Mouse (Mus musculus) heart, adult 2 months (tissue): ENCODE measurements around the gene Ppa1. TPM values are rescaled to one million over a fixed set of nuclear protein-coding genes. Genes with fewer than 3 reads are reported as not detected.
"Not testable (repeated sequence)": the region's sequence is repeated elsewhere in the genome, so short reads cannot be mapped to it uniquely, and the experiment has no call there.

ENCODE experiments used
- DNase-seq, 2 experiments: peaks; one replicate each; pipeline ENCODE4 v3.0.0; 2021
- H3K27ac ChIP-seq: fragments of 200-600 bp; 2 replicates; pipeline ENCODE4 v1.8.1; 2022
- H3K27me3 ChIP-seq: fragments of 200-500 bp; 2 replicates; pipeline ENCODE4 v1.6.1; 2012; ENCODE audit warnings: mild to moderate bottlenecking, low read length, inconsistent platforms, mixed read lengths; ENCODE audit not compliant: control insufficient read depth, insufficient read depth
- H3K36me3 ChIP-seq: fragments of 200-500 bp; 2 replicates; pipeline ENCODE4 v1.6.1; 2012; ENCODE audit warnings: low read length, inconsistent platforms; ENCODE audit not compliant: control insufficient read depth, insufficient read depth
- H3K4me1 ChIP-seq: fragments of 200-500 bp; 2 replicates; pipeline ENCODE4 v1.6.1; 2011; ENCODE audit warnings: low read length; ENCODE audit not compliant: control insufficient read depth, insufficient read depth
- H3K4me3 ChIP-seq: fragments of 200-600 bp; 2 replicates; pipeline ENCODE4 v1.8.1; 2022
- H3K79me2 ChIP-seq: fragments of 200-500 bp; replicated peaks from 2 replicates; pipeline ENCODE4 v1.6.1; 2012; ENCODE audit warnings: mild to moderate bottlenecking, inconsistent platforms, low read length, moderate library complexity, mixed read lengths; ENCODE audit not compliant: control insufficient read depth, insufficient read depth
- H3K9ac ChIP-seq: fragments of 200-500 bp; 2 replicates; pipeline ENCODE4 v1.6.1; 2012; ENCODE audit warnings: low read depth, mild to moderate bottlenecking, control low read depth, inconsistent platforms, low read length, mixed read lengths
- CTCF ChIP-seq: fragments of 200-600 bp; IDR thresholded peaks from 2 replicates; pipeline ENCODE4 v1.8.1; 2022; ENCODE audit warnings: antibody characterized with exemption, mild to moderate bottlenecking, moderate library complexity
- EP300 ChIP-seq: fragments of 200-500 bp; IDR thresholded peaks from 2 replicates; pipeline ENCODE4 v1.6.1; 2011; ENCODE audit warnings: low read depth, low read length, control low read depth; ENCODE audit not compliant: insufficient read depth
- POLR2A ChIP-seq: fragments of 200-500 bp; IDR thresholded peaks from 2 replicates; pipeline ENCODE4 v1.6.1; 2011; ENCODE audit warnings: mild to moderate bottlenecking, low read depth, low read length, control low read depth; ENCODE audit not compliant: insufficient read depth
- WGBS: fragments of 180-500 bp; shearing (Covaris S2); methylation state at CpG from one replicate; pipeline ENCODE4 v1.1.7; 2018; 5-methylcytosine and 5-hydroxymethylcytosine counted together
- intact Hi-C: fragments of 180-260 bp; cut with DNase I; formaldehyde crosslinking; loops from one replicate; pipeline ENCODE4 v1.15.1; 2025
- polyA plus RNA-seq: library from polyadenylated mRNA; depleted of rRNA; stranded (reverse); fragments of >200 nt; gene quantifications from 2 replicates; pipeline ENCODE4 v1.2.3, GENCODE M21; 2012
- total RNA-seq, 2 experiments: library from RNA; stranded (reverse); gene quantifications; 2 replicates each; pipeline ENCODE4 v1.2.3; 2021

The Ppa1 gene
- total and polyA plus RNA-seq, 3 experiments, result 33.9 to 66.8 (median 66.3) TPM

DNA sequence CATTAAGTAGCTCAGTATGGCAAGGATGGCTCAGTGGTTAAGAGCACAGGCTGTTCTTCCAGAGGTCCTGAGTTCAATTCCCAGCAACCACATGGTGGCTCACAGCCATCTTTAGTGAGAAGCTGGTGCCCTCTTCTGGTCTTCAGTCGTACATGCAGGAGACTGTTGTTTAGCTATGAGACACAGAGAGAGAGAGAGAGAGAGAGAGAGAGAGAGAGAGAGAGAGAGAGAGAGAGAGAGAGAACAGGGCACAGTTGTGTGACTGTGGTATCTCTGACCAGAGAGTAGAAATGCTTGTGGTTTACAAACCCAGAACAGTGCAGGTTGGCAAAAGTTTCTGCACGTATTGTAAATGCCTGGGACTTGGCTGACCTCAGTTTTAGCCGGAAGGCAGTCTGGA is 24.5 kb upstream of the Ppa1 start:
- H3K27me3 ChIP-seq, intact Hi-C loops, H3K36me3 ChIP-seq, H3K79me2 ChIP-seq, H3K4me3 ChIP-seq, DNase-seq, H3K27ac ChIP-seq, H3K9ac ChIP-seq: not testable (repeated sequence)
- WGBS, result 81% methylated on average over 3 of the region's 3 CpGs
- H3K4me1 ChIP-seq, result peaks cover 12% of the 10 kb centered on the region; the same call in 1 of the 2 replicates
- peak; percentile 27 for TF ChIP-seq CTCF

DNA sequence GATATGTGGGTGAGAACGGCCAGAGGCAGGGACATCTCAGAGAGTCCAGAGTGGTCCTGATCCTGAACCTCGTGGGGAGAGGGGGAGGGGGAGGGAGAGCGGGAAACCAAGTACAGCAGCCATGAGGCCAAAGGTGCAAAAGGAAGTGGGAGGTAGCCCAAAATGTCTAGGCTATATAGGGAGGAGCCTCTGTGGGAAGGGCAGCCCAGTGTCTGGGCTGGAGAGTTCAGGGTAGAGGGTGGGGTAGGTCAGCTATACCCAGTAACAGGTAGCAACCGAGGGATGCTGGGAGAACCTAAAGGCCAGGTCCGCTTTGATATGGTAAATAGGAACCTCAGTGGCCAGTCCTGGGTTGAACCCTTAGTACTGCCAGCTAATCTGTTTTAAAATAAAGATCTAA is 23.6 kb upstream of the Ppa1 start:
- Histone ChIP-seq H3K27ac (no peak overlapping the region), H3K4me3 (no peak overlapping the region), H3K4me1 (peaks cover 12% of the 10 kb centered on the region; the same call in 1 of the 2 replicates), H3K36me3 (no peaks in the 10 kb centered on the region), H3K27me3 (no peaks in the 10 kb centered on the region), H3K9ac (no peak overlapping the region), H3K79me2 (no peaks in the 10 kb centered on the region)
- intact Hi-C loops, result no loop called here
- no peak for TF ChIP-seq POLR2A
- TF ChIP-seq CTCF, result no peak
- TF ChIP-seq EP300, result no peak
- no peak for DNase-seq
- WGBS, result 40% methylated on average over 5 of the region's 5 CpGs

DNA sequence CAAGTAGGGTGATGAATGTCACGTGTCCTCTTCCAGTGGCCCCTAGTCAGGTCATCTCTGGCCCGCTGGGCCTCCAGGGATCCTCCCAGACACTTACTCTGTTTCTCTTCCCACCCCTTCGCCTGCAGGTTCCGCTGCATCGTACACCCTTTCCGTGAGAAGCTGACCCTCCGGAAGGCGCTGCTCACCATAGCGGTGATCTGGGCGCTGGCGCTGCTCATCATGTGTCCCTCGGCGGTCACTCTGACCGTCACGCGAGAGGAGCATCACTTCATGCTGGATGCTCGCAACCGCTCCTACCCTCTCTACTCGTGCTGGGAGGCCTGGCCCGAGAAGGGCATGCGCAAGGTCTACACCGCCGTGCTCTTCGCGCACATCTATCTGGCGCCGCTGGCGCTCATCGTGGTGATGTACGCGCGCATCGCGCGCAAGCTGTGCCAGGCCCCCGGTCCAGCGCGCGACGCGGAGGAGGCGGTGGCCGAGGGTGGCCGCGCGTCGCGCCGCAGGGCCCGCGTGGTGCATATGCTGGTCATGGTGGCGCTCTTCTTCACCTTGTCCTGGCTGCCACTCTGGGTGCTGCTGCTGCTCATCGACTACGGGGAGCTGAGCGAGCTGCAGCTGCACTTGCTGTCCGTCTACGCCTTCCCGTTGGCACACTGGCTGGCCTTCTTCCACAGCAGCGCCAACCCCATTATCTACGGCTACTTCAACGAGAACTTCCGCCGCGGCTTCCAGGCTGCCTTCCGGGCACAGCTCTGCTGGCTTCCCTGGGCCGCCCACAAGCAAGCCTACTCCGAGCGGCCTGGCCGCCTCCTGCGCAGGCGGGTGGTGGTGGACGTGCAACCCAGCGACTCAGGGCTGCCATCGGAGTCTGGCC is 22.7 kb upstream of the Ppa1 start:
- no peaks in the 10 kb centered on the region for H3K36me3 ChIP-seq
- H3K4me1 ChIP-seq, result peaks cover 12% of the 10 kb centered on the region; the same call in 1 of the 2 replicates
- WGBS, result 6% methylated on average over 74 of the region's 74 CpGs
- no peak overlapping the region for H3K27ac ChIP-seq
- H3K27me3 ChIP-seq, result no peaks in the 10 kb centered on the region
- DNase-seq, result peak; percentile 27 to 44
- H3K4me3 ChIP-seq, result peak overlapping the region; percentile 43
- H3K9ac ChIP-seq, result 0 out of 2 replicates have a peak overlapping the region, but pooled peaks have one; percentile 17
- intact Hi-C loops, result loop anchor here (2.0 kb wide), 1 partner anchor 23 kb away; the partner anchor contains the start of gene Ppa1
- H3K79me2 ChIP-seq, result no peaks in the 10 kb centered on the region
- TF ChIP-seq POLR2A (no peak), CTCF (no peak), EP300 (no peak)

- Histone ChIP-seq H3K79me2 (no peaks in the 10 kb centered on the region), H3K36me3 (no peaks in the 10 kb centered on the region), H3K4me1 (peaks cover 10% of the 10 kb centered on the region; the same call in 1 of the 2 replicates), H3K27me3 (no peaks in the 10 kb centered on the region), H3K27ac (no peak overlapping the region; the same call in 1 of the 2 replicates), H3K9ac (no peak overlapping the region), H3K4me3 (no peak overlapping the region)
- WGBS, result 70% methylated on average over 3 of the region's 3 CpGs
- no peak for TF ChIP-seq EP300
- no peak for TF ChIP-seq POLR2A
- no peak for TF ChIP-seq CTCF
- peak; percentile 29 to 35 for DNase-seq
- intact Hi-C loops, result loop anchor here (2.0 kb wide), 1 partner anchor 22 kb away; the partner anchor contains the start of gene Ppa1
Observed at GRCm38 (mm10) chr10:61626551-61626950, 21.8 kb upstream of the Ppa1 start.

DNA sequence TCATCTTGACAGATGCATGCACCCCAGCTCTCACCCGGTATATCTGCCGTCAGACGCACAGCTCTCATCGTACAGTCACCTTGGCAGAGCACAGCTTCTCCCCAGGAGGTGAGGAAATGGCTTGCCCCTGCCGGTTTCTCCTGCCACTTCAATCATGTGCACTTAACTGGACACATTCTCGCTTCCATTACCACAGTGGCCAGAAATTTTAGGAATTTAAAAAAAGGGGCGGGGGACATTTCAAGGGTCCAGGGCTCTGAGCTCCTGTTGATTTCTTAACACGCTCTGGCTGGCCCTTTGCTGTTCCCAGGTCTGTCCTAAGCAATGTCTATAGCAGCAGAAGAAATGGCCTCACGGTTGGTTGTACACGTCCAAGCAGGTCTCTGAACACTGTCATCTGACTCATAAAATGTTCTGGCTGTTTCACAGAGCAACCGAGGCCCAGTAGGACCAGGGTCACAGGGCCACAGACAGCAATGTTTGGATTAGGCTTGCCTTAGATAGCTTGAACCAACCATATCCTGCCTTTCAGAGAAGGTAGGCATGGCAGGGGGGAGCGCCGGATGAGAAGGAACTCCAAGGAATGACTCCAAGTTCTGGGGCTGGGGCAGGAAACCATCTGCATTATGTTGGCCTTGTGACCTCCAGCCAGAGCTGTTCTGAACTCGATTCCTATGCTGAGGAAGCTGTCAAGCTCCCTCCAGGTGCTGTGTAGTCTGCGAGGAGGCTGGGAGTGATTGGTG is 21.0 kb upstream of the Ppa1 start:
- Histone ChIP-seq H3K36me3 (no peaks in the 10 kb centered on the region), H3K9ac (no peak overlapping the region), H3K4me1 (peaks cover 12% of the 10 kb centered on the region; the same call in 1 of the 2 replicates), H3K4me3 (no peak overlapping the region), H3K27ac (peak overlapping the region; percentile 94), H3K79me2 (no peaks in the 10 kb centered on the region), H3K27me3 (no peaks in the 10 kb centered on the region)
- intact Hi-C loops, result loop anchor here (2.0 kb wide), 1 partner anchor 21 kb away; the partner anchor contains the start of gene Ppa1
- WGBS, result 49% methylated on average over 15 of the region's 15 CpGs
- TF ChIP-seq CTCF, result no peak
- TF ChIP-seq POLR2A, result no peak
- TF ChIP-seq EP300, result no peak
- peak in 1 of 2 experiments; percentile 27 for DNase-seq
